Mouse (Mus musculus) midbrain, embryonic 15.5 days (tissue): ENCODE data around the gene Lrch1. TPM values are rescaled to one million over a fixed set of nuclear protein-coding genes. Genes with fewer than 3 reads are reported as not detected.

Experiments used
- ATAC-seq: fragments of 200-750 bp; cut with Nextera tagmentation; replicated peaks from 2 replicates; pipeline ENCODE4 v1.8.0; 2017; ENCODE audit warnings: moderate TSS enrichment
- H3K27ac ChIP-seq: fragments of 300-500 bp; sonication (generic); 2 replicates; pipeline ENCODE4 v1.5.1; 2015; ENCODE audit warnings: mild to moderate bottlenecking, inconsistent platforms
- H3K27me3 ChIP-seq: fragments of 300-500 bp; sonication (generic); replicated peaks from 2 replicates; pipeline ENCODE4 v1.6.1; 2015; ENCODE audit warnings: inconsistent platforms
- H3K36me3 ChIP-seq: fragments of 300-500 bp; sonication (generic); replicated peaks from 2 replicates; pipeline ENCODE4 v1.6.1; 2015; ENCODE audit warnings: inconsistent platforms
- H3K4me1 ChIP-seq: fragments of 300-500 bp; sonication (generic); 2 replicates; pipeline ENCODE4 v1.6.1; 2015; ENCODE audit warnings: inconsistent platforms
- H3K4me2 ChIP-seq: fragments of 300-500 bp; sonication (generic); 2 replicates; pipeline ENCODE4 v1.6.1; 2015; ENCODE audit warnings: inconsistent platforms, mild to moderate bottlenecking, moderate library complexity
- H3K4me3 ChIP-seq: fragments of 300-500 bp; sonication (generic); 2 replicates; pipeline ENCODE4 v1.5.1; 2015; ENCODE audit warnings: mild to moderate bottlenecking, inconsistent platforms
- H3K9ac ChIP-seq: fragments of 300-500 bp; sonication (generic); 2 replicates; pipeline ENCODE4 v1.6.1; 2015; ENCODE audit warnings: mild to moderate bottlenecking, inconsistent platforms
- H3K9me3 ChIP-seq: fragments of 300-500 bp; sonication (generic); 2 replicates; pipeline ENCODE4 v1.6.1; 2016; ENCODE audit warnings: inconsistent platforms
- WGBS: fragments of 180-500 bp; shearing (Covaris S2); methylation state at CpG from one replicate; pipeline ENCODE4 v1.1.7; 2015; ENCODE audit warnings: mixed read lengths; 5-methylcytosine and 5-hydroxymethylcytosine counted together
- polyA plus RNA-seq: library from polyadenylated mRNA; unstranded; fragments of >200 nt; fragmentation: Nextera tagmentation; extraction: Ambion mirVana; gene quantifications from 2 replicates; pipeline ENCODE4 v1.2.1, GENCODE M21; 2015

Lrch1 gene
- polyA plus RNA-seq, 1 experiment from 2014 or later = 25.4 TPM

DNA sequence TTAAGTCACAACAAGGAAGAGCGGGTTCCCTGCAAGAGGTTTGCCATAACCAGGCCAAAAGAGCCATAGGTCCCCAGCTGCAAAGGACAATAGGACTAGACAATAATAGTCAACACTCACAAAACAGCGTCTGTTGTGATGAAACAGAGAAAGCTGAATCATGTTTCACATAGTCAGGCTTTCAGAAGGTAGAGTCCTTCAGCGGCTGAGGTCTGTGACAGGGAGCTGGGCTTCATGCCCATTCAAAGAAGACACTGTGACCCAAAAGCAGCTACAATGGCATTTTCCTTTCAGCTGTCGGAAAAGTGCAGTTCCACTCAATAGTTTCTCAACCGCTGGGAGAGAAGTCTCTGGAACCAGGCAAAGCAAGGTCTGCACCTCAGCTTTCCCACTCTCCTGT is 48.7 kb downstream of the Lrch1 start:
- H3K4me3 ChIP-seq = no peak overlapping the region
- H3K27ac ChIP-seq = no peak overlapping the region
- H3K4me2 ChIP-seq = no peak overlapping the region
- H3K9me3 ChIP-seq = no peaks in the 10 kb centered on the region
- no peak overlapping the region for H3K9ac ChIP-seq
- WGBS = 80% methylated on average over 5 of the region's 5 CpGs
- H3K36me3 ChIP-seq = no peaks in the 10 kb centered on the region
- H3K27me3 ChIP-seq = no peaks in the 10 kb centered on the region
- no peak for ATAC-seq
- H3K4me1 ChIP-seq = peaks cover 10% of the 10 kb centered on the region; the same call in 1 of the 2 replicates

DNA sequence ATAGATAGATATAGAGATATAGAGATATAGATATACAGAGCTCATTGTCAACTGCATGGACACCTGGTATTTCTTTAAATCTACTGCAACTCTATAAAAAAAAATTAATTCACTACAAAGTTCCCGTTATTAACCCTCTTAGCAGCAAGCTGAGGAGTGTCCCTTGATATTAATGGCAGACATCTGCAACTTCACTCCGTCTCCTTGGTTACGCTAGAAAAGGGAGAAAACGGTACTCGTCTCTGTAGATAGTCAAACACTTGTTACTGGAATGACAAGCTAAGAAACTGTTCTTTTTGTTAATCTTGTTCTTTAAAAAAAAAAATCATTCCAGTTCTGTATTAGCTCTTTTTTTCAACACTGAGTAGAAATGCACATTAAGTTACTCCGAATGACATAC is 54.0 kb downstream of the Lrch1 start:
- Histone ChIP-seq H3K36me3 (no peaks in the 10 kb centered on the region), H3K4me3 (no peak overlapping the region), H3K27ac (no peak overlapping the region), H3K4me2 (no peak overlapping the region), H3K4me1 (peaks cover 4% of the 10 kb centered on the region; the same call in 1 of the 2 replicates), H3K9ac (no peak overlapping the region), H3K9me3 (no peaks in the 10 kb centered on the region), H3K27me3 (no peaks in the 10 kb centered on the region)
- WGBS = 51% methylated on average over 6 of the region's 6 CpGs
- no peak for ATAC-seq

DNA sequence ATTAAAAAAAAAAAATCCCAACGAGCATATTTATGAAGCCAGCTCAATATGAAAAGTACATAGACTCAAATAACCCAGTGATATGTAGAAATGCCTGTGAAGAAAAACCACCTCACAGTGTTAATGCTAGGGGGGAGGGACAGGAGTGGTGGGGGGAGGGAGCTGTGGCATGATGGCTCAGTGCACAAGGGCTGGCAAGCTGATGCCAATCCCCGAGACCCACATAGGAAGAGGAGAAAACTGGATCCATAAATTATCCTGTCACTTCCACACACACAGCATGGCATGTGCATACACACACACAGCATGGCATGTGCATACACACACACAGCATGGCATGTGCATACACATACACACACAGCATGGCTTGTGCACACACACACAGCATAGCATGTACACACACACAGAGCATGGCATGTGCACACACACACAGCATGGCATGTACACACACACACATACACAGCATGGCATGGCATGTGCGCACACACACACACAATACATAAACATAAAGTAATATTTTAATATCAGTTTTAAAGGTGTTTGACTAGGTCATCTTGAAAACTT is 54.5 kb downstream of the Lrch1 start:
- 87% methylated on average over 3 of the region's 3 CpGs for WGBS
- no peak overlapping the region for H3K27ac ChIP-seq
- ATAC-seq = 0 out of 2 replicates have a peak, but pooled peaks have one; percentile 34

DNA sequence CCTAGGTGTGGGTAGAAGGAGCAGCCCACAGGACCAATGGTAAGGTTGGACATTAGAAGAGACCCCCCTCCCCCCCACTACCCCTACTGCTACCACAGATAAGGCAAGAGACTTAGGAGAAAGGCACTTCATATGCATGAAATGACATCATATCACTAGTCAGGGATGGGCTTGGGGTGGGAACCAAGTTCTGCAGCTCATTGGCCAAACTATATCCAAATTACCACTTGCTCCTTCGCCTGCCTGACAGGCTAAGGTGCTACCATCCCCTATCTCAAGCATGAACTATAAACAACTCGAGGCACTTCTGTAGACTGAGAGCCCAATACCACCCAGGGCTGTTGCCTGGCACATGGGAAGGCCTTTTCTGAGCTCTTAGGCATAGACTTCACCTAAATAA is 58.4 kb downstream of the Lrch1 start:
- Histone ChIP-seq H3K4me1 (peaks cover 28% of the 10 kb centered on the region), H3K4me2 (no peak overlapping the region), H3K36me3 (no peaks in the 10 kb centered on the region), H3K27me3 (no peaks in the 10 kb centered on the region), H3K27ac (no peak overlapping the region), H3K9me3 (no peaks in the 10 kb centered on the region), H3K9ac (no peak overlapping the region), H3K4me3 (no peak overlapping the region)
- WGBS = 95% methylated on average over 2 of the region's 2 CpGs
- ATAC-seq = no peak

More for the DNA sequence above, 54.5 kb downstream of the Lrch1 start:
- H3K4me2 ChIP-seq = no peak overlapping the region
- H3K4me1 ChIP-seq = peaks cover 4% of the 10 kb centered on the region; the same call in 1 of the 2 replicates
- H3K27me3 ChIP-seq = no peaks in the 10 kb centered on the region
- no peaks in the 10 kb centered on the region for H3K36me3 ChIP-seq
- no peaks in the 10 kb centered on the region for H3K9me3 ChIP-seq
- H3K9ac ChIP-seq = no peak overlapping the region
- H3K4me3 ChIP-seq = no peak overlapping the region

DNA sequence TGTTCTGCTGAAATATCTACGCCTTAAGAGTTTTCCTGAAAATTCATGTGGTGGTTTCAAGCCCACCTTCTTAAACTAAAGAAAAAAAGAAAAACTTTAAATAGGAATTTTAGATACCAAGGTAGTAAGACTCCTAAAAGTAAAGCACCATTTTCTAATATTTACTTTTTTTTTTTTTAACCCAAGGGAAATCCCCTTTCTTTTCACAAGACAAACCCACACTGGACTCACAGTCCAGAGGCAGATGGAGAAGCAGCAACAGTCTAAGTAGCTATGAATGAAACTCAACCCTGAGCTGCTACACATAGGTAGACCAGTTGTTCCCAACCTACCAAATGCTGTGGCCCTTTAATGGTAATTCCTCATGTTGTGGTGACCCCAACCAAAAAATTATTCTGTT is 59.6 kb downstream of the Lrch1 start:
- no peak for ATAC-seq

DNA sequence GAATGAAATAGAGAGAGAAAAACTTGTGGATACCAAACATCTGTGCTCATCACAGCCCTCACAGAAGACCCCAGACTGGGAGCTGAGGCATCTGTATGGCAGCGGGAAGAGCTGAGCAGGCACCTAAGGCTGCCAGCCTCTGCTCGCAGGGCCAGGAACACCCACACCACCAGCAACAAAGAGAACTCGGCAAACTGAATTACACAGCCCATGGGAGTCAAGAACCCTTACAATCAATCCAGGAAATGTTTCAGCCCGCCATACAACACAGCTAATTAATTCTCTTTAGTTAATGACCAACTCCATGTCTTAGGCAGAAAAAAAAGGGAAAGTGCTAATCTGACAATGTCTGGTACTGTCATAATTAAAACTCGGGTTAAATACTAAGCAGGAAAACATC is 61.2 kb downstream of the Lrch1 start:
- Histone ChIP-seq H3K9me3 (no peaks in the 10 kb centered on the region), H3K4me3 (no peak overlapping the region), H3K9ac (no peak overlapping the region), H3K36me3 (no peaks in the 10 kb centered on the region), H3K27me3 (no peaks in the 10 kb centered on the region), H3K4me1 (peaks cover 28% of the 10 kb centered on the region), H3K27ac (no peak overlapping the region), H3K4me2 (no peak overlapping the region)
- 54% methylated on average over 5 of the region's 5 CpGs for WGBS
- no peak for ATAC-seq

More for the DNA sequence above, 59.6 kb downstream of the Lrch1 start:
- no peaks in the 10 kb centered on the region for H3K9me3 ChIP-seq
- no peak overlapping the region for H3K27ac ChIP-seq
- peaks cover 30% of the 10 kb centered on the region for H3K4me1 ChIP-seq
- H3K4me3 ChIP-seq = no peak overlapping the region
- 100% methylated on average over 1 of the region's 1 CpGs for WGBS
- H3K27me3 ChIP-seq = no peaks in the 10 kb centered on the region
- no peak overlapping the region for H3K4me2 ChIP-seq
- no peaks in the 10 kb centered on the region for H3K36me3 ChIP-seq
- H3K9ac ChIP-seq = no peak overlapping the region

DNA sequence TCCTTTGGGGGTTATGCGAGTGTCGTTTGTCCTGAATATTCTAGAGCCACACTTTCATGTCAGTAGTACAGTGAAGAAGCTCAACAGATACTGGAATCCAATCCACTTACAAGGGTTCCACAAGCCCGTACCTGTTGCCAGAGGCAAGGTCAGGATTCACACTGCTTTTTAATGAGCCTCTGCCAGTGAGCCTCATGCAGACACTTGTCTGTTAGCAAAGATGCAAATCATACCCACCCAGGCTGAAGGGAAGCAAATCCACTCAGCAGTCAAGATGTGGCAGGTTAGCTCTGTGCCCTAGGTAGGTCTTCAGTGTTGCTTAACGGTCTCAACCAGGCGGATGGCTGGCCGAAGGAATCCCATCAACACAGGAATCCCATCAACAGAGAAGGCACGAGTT is 62.8 kb downstream of the Lrch1 start:
- Histone ChIP-seq H3K9me3 (no peaks in the 10 kb centered on the region), H3K4me1 (peaks cover 29% of the 10 kb centered on the region), H3K4me3 (no peak overlapping the region), H3K27ac (no peak overlapping the region), H3K27me3 (no peaks in the 10 kb centered on the region), H3K4me2 (no peak overlapping the region), H3K9ac (no peak overlapping the region), H3K36me3 (no peaks in the 10 kb centered on the region)
- peak; percentile 24; the same call in 1 of the 2 replicates for ATAC-seq
- 49% methylated on average over 7 of the region's 7 CpGs for WGBS

DNA sequence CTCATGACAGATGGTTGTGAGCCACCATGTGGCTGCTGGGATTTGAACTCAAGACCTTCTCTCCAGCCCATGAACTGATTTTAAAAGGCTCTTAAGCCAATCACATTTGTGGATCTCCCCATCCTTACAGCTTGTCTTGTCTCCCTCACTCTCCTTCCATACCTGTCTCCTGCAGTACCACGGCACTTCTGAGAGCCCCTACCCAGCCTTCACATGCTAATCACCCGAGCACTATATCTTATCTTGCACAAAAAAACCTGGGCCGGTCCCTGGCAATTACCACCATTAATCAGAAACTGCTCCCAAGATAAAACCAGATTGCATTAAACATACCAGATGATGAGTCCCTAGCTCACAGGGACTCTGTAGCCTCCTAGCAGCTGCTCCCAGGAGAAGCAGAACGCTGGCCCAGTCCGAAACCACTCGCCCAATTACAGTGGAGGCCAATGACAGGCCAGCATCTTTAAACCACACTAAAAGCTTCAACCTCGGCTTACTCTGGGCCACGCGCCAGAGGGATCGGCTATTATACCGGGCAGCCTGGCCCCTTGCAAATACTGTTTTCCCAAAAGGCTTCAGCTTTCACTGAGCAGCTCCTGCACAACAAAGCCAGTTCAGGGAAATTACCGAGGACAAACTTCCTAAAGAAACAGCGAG is 63.5 kb downstream of the Lrch1 start:
- peak; percentile 77 for ATAC-seq
- Histone ChIP-seq H3K4me1 (peaks cover 32% of the 10 kb centered on the region), H3K27me3 (no peaks in the 10 kb centered on the region), H3K27ac (peak overlapping the region; percentile 67), H3K4me2 (peak overlapping the region; percentile 15), H3K9ac (no peak overlapping the region), H3K36me3 (no peaks in the 10 kb centered on the region), H3K4me3 (no peak overlapping the region), H3K9me3 (no peaks in the 10 kb centered on the region)
- 14% methylated on average over 13 of the region's 13 CpGs for WGBS

DNA sequence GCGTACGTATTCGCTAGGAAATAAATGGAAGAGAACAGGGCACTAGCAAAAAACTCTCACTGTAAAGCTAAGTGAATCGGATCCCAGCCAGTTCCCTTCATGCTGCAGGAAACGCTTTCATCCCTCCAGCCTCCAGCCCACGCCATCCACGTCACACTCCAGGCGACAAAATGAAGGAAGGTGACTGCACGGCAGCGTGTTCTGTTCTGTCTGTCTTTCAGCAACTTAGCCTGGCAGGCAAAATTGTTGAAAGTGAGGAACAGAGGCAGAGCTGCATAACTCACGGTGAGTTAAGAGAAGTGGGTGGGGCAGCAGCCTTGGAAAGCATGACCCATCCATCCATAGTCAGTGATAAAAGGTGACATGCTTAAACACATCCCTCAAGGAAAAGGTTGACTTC is 64.5 kb downstream of the Lrch1 start:
- no peaks in the 10 kb centered on the region for H3K27me3 ChIP-seq
- no peak overlapping the region for H3K9ac ChIP-seq
- H3K36me3 ChIP-seq = no peaks in the 10 kb centered on the region
- 82% methylated on average over 11 of the region's 11 CpGs for WGBS
- no peaks in the 10 kb centered on the region for H3K9me3 ChIP-seq
- H3K4me1 ChIP-seq = peaks cover 32% of the 10 kb centered on the region
- no peak for ATAC-seq
- H3K4me3 ChIP-seq = no peak overlapping the region
- no peak overlapping the region for H3K27ac ChIP-seq
- no peak overlapping the region for H3K4me2 ChIP-seq

DNA sequence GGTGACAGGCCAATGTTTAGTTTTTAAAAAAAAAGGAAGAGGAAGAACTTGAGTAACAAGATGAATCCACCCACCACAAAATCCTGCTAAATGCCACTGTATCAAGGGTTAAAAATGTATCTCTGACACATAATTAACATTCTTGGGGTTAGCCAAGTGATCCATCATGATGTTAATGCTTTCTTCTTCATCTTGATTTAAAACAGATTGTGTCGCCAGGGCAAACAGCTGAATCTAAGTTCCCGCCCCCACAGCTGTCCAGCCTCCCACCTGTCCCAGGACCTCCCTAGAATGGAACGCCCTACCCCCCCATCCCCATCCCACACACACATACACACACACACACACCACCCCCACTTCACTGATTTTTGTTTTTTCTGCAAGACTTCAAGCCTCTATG is 64.9 kb downstream of the Lrch1 start:
- peaks cover 32% of the 10 kb centered on the region for H3K4me1 ChIP-seq
- no peak overlapping the region for H3K4me3 ChIP-seq
- H3K4me2 ChIP-seq = no peak overlapping the region
- H3K27ac ChIP-seq = no peak overlapping the region
- H3K9me3 ChIP-seq = no peaks in the 10 kb centered on the region
- WGBS = 84% methylated on average over 3 of the region's 3 CpGs
- no peaks in the 10 kb centered on the region for H3K36me3 ChIP-seq
- H3K27me3 ChIP-seq = no peaks in the 10 kb centered on the region
- ATAC-seq = no peak
- H3K9ac ChIP-seq = no peak overlapping the region

DNA sequence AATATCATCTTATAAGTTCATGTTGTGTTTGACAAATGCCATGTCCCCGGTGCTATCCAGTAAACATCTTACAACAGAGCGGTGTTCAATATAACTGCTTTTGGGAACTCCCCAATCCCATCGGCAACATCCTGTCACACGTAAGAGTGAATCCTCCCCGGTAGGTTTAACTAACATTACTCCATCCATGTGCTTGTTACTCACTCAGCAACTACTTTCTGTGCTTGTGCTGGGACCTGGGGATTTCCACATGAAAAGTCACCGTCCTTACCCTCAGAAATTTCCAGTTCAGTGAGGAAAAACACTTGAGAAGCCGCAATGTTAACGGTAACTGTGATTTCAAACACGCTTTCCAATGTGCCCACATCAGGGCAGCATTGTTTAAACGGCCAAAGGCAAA is 66.8 kb downstream of the Lrch1 start:
- Histone ChIP-seq H3K27ac (no peak overlapping the region), H3K36me3 (no peaks in the 10 kb centered on the region), H3K4me3 (no peak overlapping the region), H3K4me1 (peaks cover 22% of the 10 kb centered on the region), H3K4me2 (no peak overlapping the region), H3K27me3 (no peaks in the 10 kb centered on the region), H3K9me3 (no peaks in the 10 kb centered on the region), H3K9ac (no peak overlapping the region)
- no peak for ATAC-seq
- WGBS = 82% methylated on average over 10 of the region's 10 CpGs

DNA sequence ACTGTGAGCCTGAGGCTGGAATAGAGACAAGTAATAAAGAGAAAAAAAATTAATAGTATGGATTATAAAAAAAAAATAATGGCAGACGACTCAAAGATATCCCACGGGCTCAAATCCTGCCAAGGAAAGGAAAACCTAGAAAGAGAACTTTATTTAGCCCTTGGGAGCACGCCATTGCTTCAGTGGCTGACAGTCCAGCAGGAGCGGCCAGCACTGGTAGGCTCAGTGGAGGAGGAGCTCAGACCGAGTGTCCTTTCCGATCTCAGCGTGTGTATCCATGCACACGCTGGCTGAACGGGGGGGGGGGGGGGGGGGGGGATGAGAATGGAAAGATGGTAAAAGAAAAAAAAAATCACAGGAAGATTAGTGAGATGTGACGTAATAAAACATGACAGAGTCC is 68.2 kb downstream of the Lrch1 start:
- Histone ChIP-seq H3K36me3 (no peaks in the 10 kb centered on the region), H3K4me3 (no peak overlapping the region), H3K27me3 (no peaks in the 10 kb centered on the region), H3K4me1 (peaks cover 10% of the 10 kb centered on the region), H3K4me2 (no peak overlapping the region), H3K9ac (no peak overlapping the region), H3K27ac (no peak overlapping the region), H3K9me3 (no peaks in the 10 kb centered on the region)
- WGBS = 53% methylated on average over 10 of the region's 10 CpGs
- ATAC-seq = no peak

DNA sequence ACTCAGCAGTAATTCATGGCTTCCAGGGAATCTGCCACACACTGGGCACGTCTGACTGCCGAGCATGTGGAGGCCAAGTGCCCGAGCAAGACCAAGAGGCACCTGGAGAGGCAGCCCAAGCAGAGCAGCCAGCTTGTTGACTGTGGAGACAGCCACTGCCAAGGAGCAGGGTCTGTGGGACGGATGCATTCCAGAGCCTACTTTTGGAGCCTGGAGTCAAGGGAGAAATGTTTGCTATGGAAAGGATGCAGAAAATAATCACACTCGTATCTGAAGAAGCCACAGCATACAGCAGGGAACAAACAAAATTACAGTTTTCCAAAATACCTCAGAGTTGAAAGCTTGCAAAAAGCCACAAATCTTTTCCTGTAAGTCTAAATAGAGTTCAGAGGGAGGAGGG is 70.4 kb downstream of the Lrch1 start:
- H3K36me3 ChIP-seq = no peaks in the 10 kb centered on the region
- no peak overlapping the region for H3K27ac ChIP-seq
- H3K4me1 ChIP-seq = peaks cover 4% of the 10 kb centered on the region; the same call in 1 of the 2 replicates
- no peaks in the 10 kb centered on the region for H3K9me3 ChIP-seq
- H3K4me2 ChIP-seq = no peak overlapping the region
- ATAC-seq = no peak
- no peak overlapping the region for H3K9ac ChIP-seq
- 68% methylated on average over 5 of the region's 5 CpGs for WGBS
- H3K27me3 ChIP-seq = no peaks in the 10 kb centered on the region
- H3K4me3 ChIP-seq = no peak overlapping the region
